Mouse (Mus musculus): Measurements from ENCODE around the gene Chrna3. TPM values are rescaled to one million over a fixed set of nuclear protein-coding genes. Genes with fewer than 3 reads are reported as not detected.

Gene Chrna3
- polyA plus RNA-seq, 1 experiment: 0.09 TPM

DNA sequence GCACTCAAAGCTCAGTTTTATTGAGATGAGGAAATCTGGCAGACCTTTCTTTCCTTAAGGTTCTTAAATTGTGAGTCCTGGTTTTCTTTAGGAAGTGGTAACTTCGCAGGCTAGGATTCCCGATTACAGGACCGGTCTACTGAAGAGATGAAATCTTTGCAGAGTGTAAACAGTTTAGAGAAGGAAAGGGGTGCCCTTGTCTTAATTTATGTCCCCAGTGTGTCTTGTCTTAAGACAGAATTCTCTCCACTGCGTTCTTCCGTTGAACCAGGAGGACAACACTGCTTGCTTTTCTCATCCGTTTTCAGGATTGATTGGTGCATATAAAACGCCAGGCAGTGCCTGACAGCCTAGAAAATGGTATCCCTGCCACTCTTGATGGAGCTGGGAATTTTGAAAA lies 44.0 kb downstream of the Chrna3 start:
- Histone ChIP-seq H3K4me3 (ENCODE audit: control insufficient read depth, insufficient read depth, low read length) (no peak overlapping the region), H3K36me3 (ENCODE audit: control insufficient read depth, insufficient read depth, low read length) (no peaks in the 10 kb centered on the region), H3K4me1 (replicated peaks; ENCODE audit: control insufficient read depth, insufficient read depth, low read length) (peaks cover 5% of the 10 kb centered on the region; the same call in 1 of the 2 replicates), H3K27ac (ENCODE audit: control insufficient read depth, insufficient read depth, low read length) (no peak overlapping the region), H3K27me3 (ENCODE audit: control insufficient read depth, insufficient read depth, low read length) (peaks cover 12% of the 10 kb centered on the region)
- 26% methylated on average over 7 of the region's 7 CpGs for WGBS
- TF ChIP-seq CTCF (IDR thresholded peaks at IDR 0.05; ENCODE audit: borderline replicate concordance, control insufficient read depth, extremely low read depth, insufficient read depth, low read length, poor library complexity) (no peak), POLR2A (IDR thresholded peaks at IDR 0.05; ENCODE audit: control insufficient read depth, extremely low read depth, insufficient read depth, low read length, poor library complexity) (no peak)
- no peak for DNase-seq

DNA sequence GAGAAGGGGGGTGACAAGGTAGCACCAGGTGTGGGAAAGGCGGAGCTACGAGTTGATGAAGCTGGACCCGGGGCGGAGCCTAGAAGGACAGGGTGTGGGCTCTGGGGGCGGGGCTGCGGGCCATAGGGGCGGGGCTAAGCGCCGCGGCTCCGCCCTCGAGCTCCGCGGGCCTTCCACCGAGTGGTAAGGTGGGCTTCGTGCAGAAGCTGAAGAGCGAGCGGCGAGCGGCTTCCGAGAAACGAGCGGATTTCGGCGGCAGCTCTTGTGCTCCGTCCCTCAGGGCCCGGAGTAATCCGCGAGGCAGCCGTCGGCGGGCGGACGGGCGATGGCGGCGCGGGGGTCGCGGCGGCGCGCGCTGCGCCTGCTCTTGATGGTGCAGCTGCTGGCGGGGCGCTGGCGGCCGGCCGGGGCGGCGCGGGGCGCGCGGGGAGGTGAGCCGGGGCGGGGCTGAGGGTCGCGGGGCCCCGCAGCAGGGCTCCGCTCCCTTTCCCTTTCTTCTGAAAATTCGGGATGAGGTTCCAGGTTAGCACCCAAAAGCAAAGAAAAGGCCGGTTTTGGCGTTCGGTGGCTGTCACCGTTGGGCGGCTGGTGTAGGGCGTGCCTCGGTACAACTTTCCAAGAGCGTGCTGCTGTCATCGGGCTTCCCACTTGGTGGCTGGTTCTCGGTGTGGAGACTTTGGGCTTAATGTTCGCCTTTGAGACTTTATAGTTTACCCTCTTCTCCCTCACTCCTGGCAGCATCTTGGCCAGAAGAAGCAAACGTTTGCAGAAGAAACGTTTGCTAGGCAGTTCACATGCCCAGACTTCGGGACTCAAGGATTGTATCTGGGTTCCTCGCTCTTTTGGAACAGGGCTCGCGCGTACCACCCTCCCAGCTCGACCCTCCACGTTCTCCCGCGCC lies 44.8 kb downstream of the Chrna3 start:
- H3K27ac ChIP-seq (ENCODE audit: control insufficient read depth, insufficient read depth, low read length): no peak overlapping the region
- 2% methylated on average over 85 of the region's 85 CpGs for WGBS
- H3K4me3 ChIP-seq (ENCODE audit: control insufficient read depth, insufficient read depth, low read length): peak overlapping the region; percentile 34
- no peaks in the 10 kb centered on the region for H3K36me3 ChIP-seq (ENCODE audit: control insufficient read depth, insufficient read depth, low read length)
- peaks cover 5% of the 10 kb centered on the region; the same call in 1 of the 2 replicates for H3K4me1 ChIP-seq (replicated peaks; ENCODE audit: control insufficient read depth, insufficient read depth, low read length)
- TF ChIP-seq POLR2A (IDR thresholded peaks at IDR 0.05; ENCODE audit: control insufficient read depth, extremely low read depth, insufficient read depth, low read length, poor library complexity) (no peak), CTCF (IDR thresholded peaks at IDR 0.05; ENCODE audit: borderline replicate concordance, control insufficient read depth, extremely low read depth, insufficient read depth, low read length, poor library complexity) (no peak)
- peaks cover 12% of the 10 kb centered on the region for H3K27me3 ChIP-seq (ENCODE audit: control insufficient read depth, insufficient read depth, low read length)
- peak; percentile 20 for DNase-seq

DNA sequence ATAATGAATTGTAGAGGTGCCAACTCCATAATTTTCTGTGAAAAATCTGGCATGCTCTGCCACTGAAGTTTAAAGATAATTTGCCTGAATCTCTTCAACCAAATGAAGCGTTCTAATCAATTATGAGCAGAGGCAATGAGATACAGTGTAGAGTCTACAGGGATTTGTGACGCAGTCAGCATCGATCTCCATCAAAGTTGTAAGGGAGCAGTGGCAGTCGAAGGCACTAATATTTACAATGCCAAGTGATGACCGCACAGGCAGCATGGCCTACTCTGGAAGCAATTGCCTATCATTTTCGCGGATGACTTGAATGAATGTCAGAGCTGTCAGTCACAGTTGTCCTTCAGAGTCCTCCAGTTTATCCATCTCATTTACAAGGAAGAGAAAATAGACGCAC lies 45.7 kb downstream of the Chrna3 start, which contains the start of gene Chrna5:
Gene Chrna5, plus strand, starts transcription at position 207 of the 400 bp plus-strand sequence.
- no peak for DNase-seq
- Histone ChIP-seq H3K4me3 (ENCODE audit: control insufficient read depth, insufficient read depth, low read length) (peak within 1 kb of the TSS; percentile 34), H3K27ac (ENCODE audit: control insufficient read depth, insufficient read depth, low read length) (no peak within 1 kb of the TSS), H3K36me3 (ENCODE audit: control insufficient read depth, insufficient read depth, low read length) (no peaks in the 10 kb centered on the region), H3K4me1 (replicated peaks; ENCODE audit: control insufficient read depth, insufficient read depth, low read length) (peaks cover 5% of the 10 kb centered on the region; the same call in 1 of the 2 replicates), H3K27me3 (ENCODE audit: control insufficient read depth, insufficient read depth, low read length) (peaks cover 12% of the 10 kb centered on the region)
- WGBS: 79% methylated on average over 8 of the region's 8 CpGs
- no peak for TF ChIP-seq CTCF (IDR thresholded peaks at IDR 0.05; ENCODE audit: borderline replicate concordance, control insufficient read depth, extremely low read depth, insufficient read depth, low read length, poor library complexity)
- no peak for TF ChIP-seq POLR2A (IDR thresholded peaks at IDR 0.05; ENCODE audit: control insufficient read depth, extremely low read depth, insufficient read depth, low read length, poor library complexity)

DNA sequence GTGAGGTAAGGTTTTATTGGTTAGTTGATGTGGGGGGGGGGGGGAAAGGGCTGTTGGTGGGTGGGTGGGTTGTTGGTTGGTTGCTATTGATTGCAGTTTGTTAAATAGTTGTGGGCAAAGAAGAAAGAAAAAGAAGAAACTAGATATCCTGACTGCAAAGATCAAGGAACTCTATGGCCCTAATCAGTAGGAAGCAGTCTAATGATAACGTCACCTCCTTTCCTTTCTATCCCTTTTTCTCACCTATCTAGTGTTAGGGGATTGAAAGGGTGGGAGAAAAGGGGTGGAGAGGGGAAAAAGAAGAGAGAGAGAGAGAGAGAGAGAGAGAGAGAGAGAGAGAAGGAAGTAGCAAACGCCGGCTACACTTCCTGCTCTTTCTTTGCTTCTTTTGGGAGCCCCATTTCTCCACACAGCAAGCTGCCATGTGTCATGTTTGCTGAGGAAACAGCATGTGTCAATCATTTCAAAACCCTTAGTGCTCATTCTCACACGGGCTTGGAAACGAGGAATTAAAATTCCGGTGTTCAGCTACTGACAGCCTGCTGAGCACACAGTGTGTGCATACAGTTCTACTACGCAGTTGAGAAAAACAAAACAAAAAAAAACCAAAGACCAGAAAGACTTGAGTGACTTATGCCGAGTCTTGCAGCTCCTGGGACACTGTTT lies 56.3 kb downstream of the Chrna3 start:
- no peak overlapping the region for H3K27ac ChIP-seq (ENCODE audit: control insufficient read depth, insufficient read depth, low read length)
- no peak for DNase-seq
- TF ChIP-seq POLR2A (IDR thresholded peaks at IDR 0.05; ENCODE audit: control insufficient read depth, extremely low read depth, insufficient read depth, low read length, poor library complexity): no peak
- no peak for TF ChIP-seq CTCF (IDR thresholded peaks at IDR 0.05; ENCODE audit: borderline replicate concordance, control insufficient read depth, extremely low read depth, insufficient read depth, low read length, poor library complexity)
- no peaks in the 10 kb centered on the region for H3K4me1 ChIP-seq (replicated peaks; ENCODE audit: control insufficient read depth, insufficient read depth, low read length)
- H3K36me3 ChIP-seq (ENCODE audit: control insufficient read depth, insufficient read depth, low read length): no peaks in the 10 kb centered on the region
- no peak overlapping the region for H3K4me3 ChIP-seq (ENCODE audit: control insufficient read depth, insufficient read depth, low read length)
- 60% methylated on average over 8 of the region's 8 CpGs for WGBS
- H3K27me3 ChIP-seq (ENCODE audit: control insufficient read depth, insufficient read depth, low read length): no peaks in the 10 kb centered on the region

DNA sequence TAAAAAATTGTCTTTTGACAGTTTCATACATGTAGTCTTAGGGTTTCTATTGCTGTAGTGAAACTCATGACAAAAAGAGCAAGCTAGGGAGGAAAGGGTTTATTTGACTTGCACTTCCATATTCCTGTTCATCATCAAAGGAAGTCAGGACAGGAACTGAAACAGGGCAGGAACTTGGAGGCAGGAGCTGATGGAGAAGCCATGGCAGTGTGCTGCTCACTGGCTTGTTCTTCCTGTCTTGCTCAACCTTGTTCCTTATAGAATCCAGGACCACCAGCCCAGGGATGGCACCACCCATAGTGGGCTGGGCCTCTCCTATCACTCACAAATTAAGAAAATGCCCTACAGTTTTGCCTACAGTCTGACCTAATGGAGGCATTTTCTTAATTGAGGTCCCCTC lies 62.7 kb downstream of the Chrna3 start:
- Histone ChIP-seq H3K27ac (ENCODE audit: control insufficient read depth, insufficient read depth, low read length) (no peak overlapping the region), H3K36me3 (ENCODE audit: control insufficient read depth, insufficient read depth, low read length) (peaks cover 10% of the 10 kb centered on the region), H3K27me3 (ENCODE audit: control insufficient read depth, insufficient read depth, low read length) (no peaks in the 10 kb centered on the region), H3K4me3 (ENCODE audit: control insufficient read depth, insufficient read depth, low read length) (no peak overlapping the region), H3K4me1 (replicated peaks; ENCODE audit: control insufficient read depth, insufficient read depth, low read length) (peaks cover 2% of the 10 kb centered on the region)
- DNase-seq: no peak
- TF ChIP-seq CTCF (IDR thresholded peaks at IDR 0.05; ENCODE audit: borderline replicate concordance, control insufficient read depth, extremely low read depth, insufficient read depth, low read length, poor library complexity): no peak
- TF ChIP-seq POLR2A (IDR thresholded peaks at IDR 0.05; ENCODE audit: control insufficient read depth, extremely low read depth, insufficient read depth, low read length, poor library complexity): no peak

DNA sequence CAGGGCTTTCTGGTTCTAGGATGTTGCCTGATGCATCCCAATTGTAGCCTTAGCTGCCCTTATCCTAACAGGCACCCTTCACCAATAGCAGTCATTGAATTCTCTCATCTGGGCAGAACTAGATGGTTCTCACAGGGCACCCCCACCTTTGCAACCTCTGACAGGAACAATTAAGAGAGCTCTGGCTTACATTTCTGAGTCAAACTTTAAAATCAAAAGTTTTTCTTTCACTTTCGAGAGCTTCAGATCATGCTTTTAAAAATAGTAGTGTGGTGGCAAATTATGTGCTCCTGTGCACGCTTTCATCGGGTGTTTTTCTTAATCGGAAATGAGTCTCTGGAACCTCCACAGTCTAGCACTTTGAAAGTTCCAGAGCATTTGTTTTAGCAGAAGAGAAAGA lies 65.3 kb downstream of the Chrna3 start:
- Histone ChIP-seq H3K4me1 (replicated peaks; ENCODE audit: control insufficient read depth, insufficient read depth, low read length) (peaks cover 2% of the 10 kb centered on the region), H3K36me3 (ENCODE audit: control insufficient read depth, insufficient read depth, low read length) (peaks cover 35% of the 10 kb centered on the region), H3K27ac (ENCODE audit: control insufficient read depth, insufficient read depth, low read length) (no peak overlapping the region), H3K4me3 (ENCODE audit: control insufficient read depth, insufficient read depth, low read length) (no peak overlapping the region), H3K27me3 (ENCODE audit: control insufficient read depth, insufficient read depth, low read length) (no peaks in the 10 kb centered on the region)
- 16% methylated on average over 4 of the region's 4 CpGs for WGBS
- DNase-seq: no peak
- TF ChIP-seq POLR2A (IDR thresholded peaks at IDR 0.05; ENCODE audit: control insufficient read depth, extremely low read depth, insufficient read depth, low read length, poor library complexity): no peak
- no peak for TF ChIP-seq CTCF (IDR thresholded peaks at IDR 0.05; ENCODE audit: borderline replicate concordance, control insufficient read depth, extremely low read depth, insufficient read depth, low read length, poor library complexity)

Other genes starting within 250 kb of the Chrna3 start
- 8.9 and 11.5 TPM in 2 replicates for gene Ireb2, start 162.8 kb downstream of the Chrna3 start, polyA plus RNA-seq (2012; rRNA removed)
- gene Hykk, start 109.3 kb downstream of the Chrna3 start, polyA plus RNA-seq (2012; rRNA removed): 0.17 and 0.22 TPM in 2 replicates
- 75.5 and 92.4 TPM in 2 replicates for gene Psma4, start 75.8 kb downstream of the Chrna3 start, polyA plus RNA-seq (2012; rRNA removed)
- gene AY074887, start 75.6 kb downstream of the Chrna3 start, polyA plus RNA-seq (2012; rRNA removed): not detected in 2 replicates
- gene Chrna5, start 45.7 kb downstream of the Chrna3 start, polyA plus RNA-seq (2012; rRNA removed): 0.13 and 0.14 TPM in 2 replicates
- 0.39 and 0.57 TPM in 2 replicates for gene Chrnb4, start 22.2 kb upstream of the Chrna3 start, polyA plus RNA-seq (2012; rRNA removed)
- 9.7 and 12.2 TPM in 2 replicates for gene Ube2q2, start 122.3 kb upstream of the Chrna3 start, polyA plus RNA-seq (2012; rRNA removed)
- 10.8 and 12.2 TPM in 2 replicates for gene Fbxo22, start 182.4 kb upstream of the Chrna3 start, polyA plus RNA-seq (2012; rRNA removed)

Measured in thymus, adult 2 months (tissue).